Mouse (Mus musculus) liver, embryonic 11.5 days (tissue): ENCODE results near the gene Rhbdf1. TPM values are rescaled to one million over a fixed set of nuclear protein-coding genes. Genes with fewer than 3 reads are reported as not detected.
A peak's percentile ranks its signal among the peaks of the same experiment; 100 is the strongest.

ENCODE experiments used
- ATAC-seq: fragments of 200-750 bp; cut with Nextera tagmentation; replicated peaks from 2 replicates; pipeline ENCODE4 v1.8.0; 2017; ENCODE audit warnings: moderate number of reproducible peaks, mild to moderate bottlenecking, moderate TSS enrichment, moderate library complexity; ENCODE audit not compliant: low FRiP score
- DNase-seq: peaks from one replicate; pipeline ENCODE4 v3.0.0-alpha.2; 2017; ENCODE audit warnings: low spot score
- H3K27ac ChIP-seq: fragments of 300-500 bp; sonication (generic); 2 replicates; pipeline ENCODE4 v1.5.1; 2014; ENCODE audit warnings: mild to moderate bottlenecking, low read depth, low read length, control low read depth
- H3K27me3 ChIP-seq: fragments of 300-500 bp; sonication (generic); replicated peaks from 2 replicates; pipeline ENCODE4 v1.6.1; 2014; ENCODE audit warnings: low read length, mixed read lengths; ENCODE audit not compliant: control insufficient read depth, insufficient read depth
- H3K36me3 ChIP-seq: fragments of 300-500 bp; sonication (generic); 2 replicates; pipeline ENCODE4 v1.6.1; 2014; ENCODE audit warnings: mild to moderate bottlenecking, low read length, moderate library complexity, mixed read lengths; ENCODE audit not compliant: control insufficient read depth, insufficient read depth
- H3K4me1 ChIP-seq: fragments of 300-500 bp; sonication (generic); replicated peaks from 2 replicates; pipeline ENCODE4 v1.6.1; 2014; ENCODE audit warnings: low read length, mixed read lengths; ENCODE audit not compliant: control insufficient read depth, insufficient read depth
- H3K4me2 ChIP-seq: fragments of 300-500 bp; sonication (generic); 2 replicates; pipeline ENCODE4 v1.6.1; 2014; ENCODE audit warnings: mild to moderate bottlenecking, control low read depth, moderate library complexity
- H3K4me3 ChIP-seq: fragments of 300-500 bp; sonication (generic); 2 replicates; pipeline ENCODE4 v1.5.1; 2014; ENCODE audit warnings: low read depth, low read length, control low read depth
- H3K9ac ChIP-seq: fragments of 300-500 bp; sonication (generic); 2 replicates; pipeline ENCODE4 v1.6.1; 2014; ENCODE audit warnings: low read depth, low read length, control low read depth
- H3K9me3 ChIP-seq: fragments of 300-500 bp; sonication (generic); 2 replicates; pipeline ENCODE4 v1.6.1; 2016; ENCODE audit warnings: low read length, inconsistent platforms, mixed read lengths; ENCODE audit not compliant: control insufficient read depth
- WGBS: fragments of 180-500 bp; shearing (Covaris S2); extraction: QIAGEN DNeasy Blood & Tissue Kit; methylation state at CpG from one replicate; pipeline ENCODE4 v1.1.7; 2014; 5-methylcytosine and 5-hydroxymethylcytosine counted together
- polyA plus RNA-seq: library from polyadenylated mRNA; unstranded; fragments of >200 nt; fragmentation: Nextera tagmentation; extraction: Ambion mirVana; gene quantifications from 2 replicates; pipeline ENCODE4 v1.2.1, GENCODE M21; 2014

The Rhbdf1 gene
- 16.9 and 19.1 TPM in 2 replicates for polyA plus RNA-seq

DNA sequence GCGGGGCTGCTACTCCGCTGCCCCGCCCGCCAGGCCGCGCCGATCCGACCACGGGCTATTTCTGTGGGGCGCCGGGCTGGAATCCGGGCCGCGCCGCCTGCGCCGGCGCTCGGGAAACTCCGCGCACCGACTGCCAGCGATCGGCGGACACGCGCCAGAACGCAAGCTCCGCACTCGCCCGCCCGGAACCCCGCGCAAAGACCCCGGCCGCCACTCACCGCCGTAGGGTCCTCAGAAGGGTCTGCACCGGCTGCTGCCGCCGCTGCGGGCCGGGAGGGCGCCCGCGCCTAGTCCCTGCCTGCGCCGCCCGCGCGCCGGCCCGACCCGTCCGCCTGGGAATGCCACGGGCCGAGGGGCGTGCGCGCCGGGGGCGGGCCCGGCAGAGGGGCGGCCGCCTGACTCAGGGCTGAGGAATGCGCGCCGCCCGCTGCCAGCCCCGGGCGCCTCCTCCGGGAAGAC, at the start of gene Rhbdf1:
Gene Rhbdf1, minus strand, starts transcription at position 350 of the 459 bp plus-strand sequence.
- H3K27me3 ChIP-seq = peaks cover 46% of the 10 kb centered on the region

DNA sequence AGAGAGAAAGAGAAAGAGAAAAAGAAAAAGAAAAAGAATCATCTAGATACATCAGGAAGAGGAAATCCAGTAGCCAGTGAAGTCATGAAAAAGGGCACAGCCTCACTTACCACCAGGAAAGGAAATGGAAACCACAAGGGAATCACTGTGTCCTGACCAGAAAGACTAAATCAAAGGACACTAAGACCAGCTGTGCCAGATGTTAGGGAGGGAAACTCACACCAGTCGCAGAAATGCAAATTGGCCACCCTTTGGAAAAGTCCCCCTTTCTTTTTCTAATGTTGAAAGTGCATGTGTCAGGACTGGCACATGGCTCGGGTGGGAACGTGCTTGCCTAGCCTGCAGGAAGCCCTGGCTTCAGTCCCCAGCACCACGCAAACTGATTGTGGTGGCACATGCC, 49.1 kb upstream of the Rhbdf1 start:
- Histone ChIP-seq H3K9ac (no peak overlapping the region), H3K9me3 (no peaks in the 10 kb centered on the region), H3K4me3 (no peak overlapping the region), H3K4me2 (no peak overlapping the region), H3K27me3 (no peaks in the 10 kb centered on the region), H3K4me1 (peaks cover 21% of the 10 kb centered on the region), H3K27ac (no peak overlapping the region), H3K36me3 (no peaks in the 10 kb centered on the region)
- no peak for ATAC-seq
- DNase-seq = no peak
- WGBS = 39% methylated on average over 4 of the region's 4 CpGs

More for the DNA sequence above, at the start of gene Rhbdf1:
- H3K36me3 ChIP-seq = no peaks in the 10 kb centered on the region
- WGBS = under 1% methylated on average over 68 of the region's 72 CpGs
- H3K9me3 ChIP-seq = 0 out of 2 replicates have a peak, but pooled peaks cover 3% of the 10 kb centered on the region
- H3K9ac ChIP-seq = peak within 1 kb of the TSS; percentile 75
- peak within 1 kb of the TSS; percentile 77 for H3K27ac ChIP-seq
- H3K4me3 ChIP-seq = peak within 1 kb of the TSS; percentile 72
- DNase-seq (peak; percentile 66), ATAC-seq (peak; percentile 37)
- peaks cover 47% of the 10 kb centered on the region for H3K4me1 ChIP-seq
- H3K4me2 ChIP-seq = peak within 1 kb of the TSS; percentile 90

DNA sequence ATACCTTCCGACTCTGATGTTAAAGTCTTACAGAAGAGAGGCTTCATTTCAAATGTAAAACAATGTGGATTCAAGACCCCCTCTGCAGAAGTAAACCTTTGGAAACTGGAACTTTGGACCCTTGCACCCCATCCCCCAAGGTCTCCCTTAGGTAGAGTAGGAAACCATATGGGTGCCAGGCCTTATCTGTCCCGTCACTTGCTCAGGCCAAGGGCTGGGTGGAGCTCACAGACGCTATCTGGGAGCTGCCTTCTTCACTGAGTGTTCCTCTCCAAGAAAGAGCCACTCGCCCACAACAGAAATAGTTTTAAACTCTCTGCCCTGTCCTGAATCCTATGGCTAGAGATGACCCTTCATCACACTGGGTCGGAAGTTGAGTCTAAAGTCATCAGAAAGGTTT, 46.9 kb upstream of the Rhbdf1 start:
- H3K27ac ChIP-seq = peak overlapping the region; percentile 98
- H3K36me3 ChIP-seq = no peaks in the 10 kb centered on the region
- H3K4me1 ChIP-seq = peaks cover 32% of the 10 kb centered on the region
- H3K27me3 ChIP-seq = no peaks in the 10 kb centered on the region
- ATAC-seq (peak; percentile 90), DNase-seq (peak; percentile 51)
- no peaks in the 10 kb centered on the region for H3K9me3 ChIP-seq
- H3K4me2 ChIP-seq = peak overlapping the region; percentile 85
- 43% methylated on average over 5 of the region's 5 CpGs for WGBS
- H3K9ac ChIP-seq = peak overlapping the region; percentile 98
- H3K4me3 ChIP-seq = no peak overlapping the region

DNA sequence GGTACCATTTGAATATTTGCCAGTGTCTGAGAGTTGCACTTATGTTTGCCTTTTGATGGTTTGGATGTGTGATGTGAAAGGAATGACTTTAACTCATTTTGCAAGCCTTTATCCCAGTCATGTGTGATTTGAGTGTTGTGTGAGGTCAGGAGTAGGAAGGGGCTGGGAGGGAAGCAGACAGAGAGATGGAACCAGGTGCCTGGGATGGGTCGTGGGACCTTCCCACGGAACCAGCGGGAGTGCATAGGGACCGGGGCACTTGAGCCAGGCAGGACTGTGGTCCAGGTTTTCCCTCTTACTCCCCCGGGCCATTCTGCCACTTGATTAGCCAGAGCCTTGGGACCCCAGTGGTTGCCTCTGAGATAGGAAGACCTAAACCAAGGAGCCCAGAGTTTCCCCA, 45.9 kb upstream of the Rhbdf1 start:
- ATAC-seq (peak; percentile 8; the same call in 1 of the 2 replicates), DNase-seq (no peak)
- Histone ChIP-seq H3K9me3 (no peaks in the 10 kb centered on the region), H3K27me3 (no peaks in the 10 kb centered on the region), H3K4me1 (peaks cover 39% of the 10 kb centered on the region), H3K4me2 (peak overlapping the region; percentile 85), H3K9ac (peak overlapping the region; percentile 98), H3K36me3 (no peaks in the 10 kb centered on the region), H3K27ac (peak overlapping the region; percentile 98), H3K4me3 (peak overlapping the region; percentile 81)
- 20% methylated on average over 5 of the region's 5 CpGs for WGBS

DNA sequence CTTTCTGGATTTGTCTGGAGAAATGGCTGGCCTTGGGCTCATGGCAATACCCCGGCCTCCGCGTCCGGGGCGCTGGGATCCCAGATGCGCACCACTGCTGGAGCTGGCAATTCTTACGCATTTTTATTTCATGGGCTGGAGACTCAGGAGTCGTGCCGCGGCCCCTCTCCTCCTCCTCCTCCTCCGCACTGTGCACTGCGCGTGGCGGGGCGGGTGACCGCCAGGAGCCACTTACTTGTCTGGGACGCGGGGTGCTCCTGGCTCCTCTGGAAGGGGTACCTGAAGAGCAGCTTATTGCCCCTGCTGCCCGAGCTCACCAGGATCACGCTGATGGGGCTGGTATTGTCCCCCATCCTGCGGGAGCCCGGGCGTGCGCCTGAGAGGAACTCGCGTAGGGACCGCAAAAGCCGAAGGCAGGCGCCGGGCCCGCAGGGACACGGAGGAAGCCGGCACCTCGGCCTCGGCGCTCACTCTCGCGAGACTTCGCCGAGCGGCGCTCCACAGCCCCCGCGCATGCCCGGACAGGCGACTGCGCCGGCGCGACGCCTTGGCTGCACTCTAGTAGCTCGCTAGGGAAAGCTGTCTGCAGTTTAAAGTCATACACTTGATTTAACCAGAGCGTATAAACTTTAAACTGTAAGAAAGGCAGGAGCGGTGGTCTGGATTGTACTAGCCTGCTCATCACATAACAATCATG, 45.2 kb upstream of the Rhbdf1 start, which contains the start of gene Nprl3:
Gene Nprl3, minus strand, starts transcription at position 520 of the 697 bp plus-strand sequence.
- H3K4me3 ChIP-seq = peak within 1 kb of the TSS; percentile 81
- DNase-seq = peak; percentile 91
- H3K27ac ChIP-seq = peak within 1 kb of the TSS; percentile 98
- peak within 1 kb of the TSS; percentile 98 for H3K9ac ChIP-seq
- H3K4me1 ChIP-seq = peaks cover 44% of the 10 kb centered on the region
- ATAC-seq = peak; percentile 86
- no peaks in the 10 kb centered on the region for H3K9me3 ChIP-seq
- under 1% methylated on average over 54 of the region's 54 CpGs for WGBS
- H3K27me3 ChIP-seq = no peaks in the 10 kb centered on the region
- H3K36me3 ChIP-seq = no peaks in the 10 kb centered on the region
- peak within 1 kb of the TSS; percentile 85 for H3K4me2 ChIP-seq

DNA sequence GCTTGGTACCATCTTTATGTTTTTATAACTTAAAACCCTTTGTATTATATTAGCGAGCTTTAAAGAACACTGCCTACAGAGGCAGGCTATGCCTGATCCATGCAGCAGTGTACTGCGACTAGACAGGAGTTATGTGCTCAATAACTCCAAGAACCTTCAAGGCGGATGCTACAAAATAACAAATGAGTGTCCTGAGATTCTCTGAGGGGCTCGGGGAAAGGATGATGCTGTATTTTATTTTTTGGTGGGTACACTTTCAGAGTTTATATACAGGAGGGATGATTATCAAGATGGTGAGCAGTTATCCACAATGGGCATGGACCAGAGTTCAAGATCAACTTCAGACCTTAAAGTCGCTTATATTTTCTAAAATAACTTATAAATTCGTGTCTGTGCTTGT, 44.7 kb upstream of the Rhbdf1 start:
- 28% methylated on average over 6 of the region's 6 CpGs for WGBS
- ATAC-seq (no peak), DNase-seq (no peak)
- Histone ChIP-seq H3K27ac (peak overlapping the region; percentile 98), H3K4me3 (peak overlapping the region; percentile 81), H3K36me3 (peaks cover under 1% of the 10 kb centered on the region; the same call in 1 of the 2 replicates), H3K4me1 (peaks cover 44% of the 10 kb centered on the region), H3K4me2 (peak overlapping the region; percentile 85), H3K9me3 (no peaks in the 10 kb centered on the region), H3K9ac (peak overlapping the region; percentile 98), H3K27me3 (no peaks in the 10 kb centered on the region)

DNA sequence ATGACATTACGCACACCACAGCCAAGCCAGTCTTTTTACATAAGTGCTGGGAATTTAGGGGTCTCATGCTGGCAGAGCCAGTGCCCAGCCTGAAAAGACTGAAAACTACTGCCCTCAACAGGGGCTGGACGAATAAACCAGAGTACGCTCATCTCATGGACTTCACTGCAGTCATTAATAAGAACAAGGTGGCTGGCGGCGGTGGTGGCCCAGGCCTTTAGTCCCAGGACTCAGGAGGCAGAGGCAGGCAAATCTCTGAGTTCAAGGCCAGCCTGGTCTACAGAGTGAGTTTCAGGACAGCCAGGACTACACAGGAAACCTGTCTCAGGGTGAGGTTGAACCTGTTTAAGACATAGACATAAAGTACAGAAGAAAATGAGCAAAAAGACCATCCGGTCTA, 44.1 kb upstream of the Rhbdf1 start:
- DNase-seq (no peak), ATAC-seq (no peak)
- Histone ChIP-seq H3K4me3 (peak overlapping the region; percentile 18; the same call in 1 of the 2 replicates), H3K9me3 (no peaks in the 10 kb centered on the region), H3K27me3 (no peaks in the 10 kb centered on the region), H3K27ac (peak overlapping the region; percentile 88), H3K36me3 (peaks cover 3% of the 10 kb centered on the region; the same call in 1 of the 2 replicates), H3K4me1 (peaks cover 44% of the 10 kb centered on the region), H3K4me2 (peak overlapping the region; percentile 37), H3K9ac (peak overlapping the region; percentile 52)
- WGBS = 86% methylated on average over 6 of the region's 6 CpGs

DNA sequence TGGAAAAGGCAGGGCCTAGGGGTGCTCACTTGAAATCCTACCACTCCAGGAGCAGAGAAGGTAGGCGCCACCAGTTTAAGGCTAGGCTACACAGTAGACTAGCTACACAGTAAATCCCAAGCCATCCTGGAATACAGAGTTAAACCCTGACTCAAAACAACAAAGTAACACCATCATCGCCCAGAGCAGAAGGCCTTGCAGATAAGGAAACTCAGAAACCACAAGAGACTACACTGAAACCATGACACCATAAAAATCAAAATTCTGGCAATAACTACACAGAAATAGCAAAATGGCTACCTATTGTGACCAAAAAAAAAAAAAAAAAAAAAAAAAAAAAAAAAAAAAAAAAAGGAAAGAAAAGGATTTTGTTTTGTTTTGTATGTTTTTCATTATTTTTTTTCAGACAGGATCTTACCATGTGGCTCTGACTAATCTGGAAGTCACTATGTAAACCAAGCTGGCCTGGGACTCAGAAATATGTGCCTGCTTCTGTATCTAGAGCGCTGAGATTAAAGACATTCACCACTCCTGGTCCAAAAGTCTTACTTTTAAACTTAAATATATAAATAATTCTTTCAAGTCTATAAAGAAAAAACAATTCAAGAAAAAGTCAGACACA, 43.1 kb upstream of the Rhbdf1 start:
- Histone ChIP-seq H3K4me1 (peaks cover 44% of the 10 kb centered on the region), H3K4me2 (peak overlapping the region; percentile 45), H3K9ac (peak overlapping the region; percentile 42; the same call in 1 of the 2 replicates), H3K9me3 (no peaks in the 10 kb centered on the region), H3K27me3 (no peaks in the 10 kb centered on the region), H3K27ac (peak overlapping the region; percentile 88), H3K4me3 (0 out of 2 replicates have a peak overlapping the region, but pooled peaks have one; percentile 5), H3K36me3 (peaks cover 3% of the 10 kb centered on the region; the same call in 1 of the 2 replicates)
- 57% methylated on average over 3 of the region's 3 CpGs for WGBS
- peak; percentile 73 for ATAC-seq
- no peak for DNase-seq
